Mouse (Mus musculus) lung, adult 2 months (tissue): Measurements from ENCODE around the gene Chordc1. TPM values are rescaled to one million over a fixed set of nuclear protein-coding genes. Genes with fewer than 3 reads are reported as not detected.
A peak's percentile ranks its signal among the peaks of the same experiment; 100 is the strongest.
"Not testable (repeated sequence)": the region's sequence is repeated elsewhere in the genome, so short reads cannot be mapped to it uniquely, and the experiment has no call there.

Source experiments
- DNase-seq: peaks from one replicate; pipeline ENCODE4 v3.0.0; 2022
- H3K4me1 ChIP-seq: fragments of 200-500 bp; 2 replicates; pipeline ENCODE4 v1.6.1; 2011; ENCODE audit warnings: low read length; ENCODE audit not compliant: control insufficient read depth, insufficient read depth
- H3K4me3 ChIP-seq: fragments of 200-500 bp; replicated peaks from 2 replicates; pipeline ENCODE3; 2011; ENCODE audit warnings: low read depth, mild to moderate bottlenecking, control low read depth, low read length; ENCODE audit errors: extremely low read depth
- CTCF ChIP-seq: fragments of 200-500 bp; IDR thresholded peaks from 2 replicates; pipeline ENCODE4 v1.5.1; 2011; ENCODE audit warnings: mild to moderate bottlenecking, low read length, control low read depth; ENCODE audit not compliant: insufficient read depth
- POLR2A ChIP-seq: fragments of 200-500 bp; IDR thresholded peaks from 2 replicates; pipeline ENCODE4 v1.6.1; 2011; ENCODE audit warnings: low read depth, mild to moderate bottlenecking, control low read depth, low read length, borderline replicate concordance; ENCODE audit errors: extremely low read depth
- WGBS: fragments of 180-500 bp; shearing (Covaris S2); methylation state at CpG from one replicate; pipeline ENCODE4 v1.1.7; 2018; 5-methylcytosine and 5-hydroxymethylcytosine counted together
- polyA plus RNA-seq: library from polyadenylated mRNA; depleted of rRNA; stranded (reverse); fragments of >200 nt; gene quantifications from 2 replicates; pipeline ENCODE4 v1.2.3, GENCODE M21; 2012; rRNA removed

Chordc1 gene
- 22.4 and 24.6 TPM in 2 replicates for polyA plus RNA-seq

DNA sequence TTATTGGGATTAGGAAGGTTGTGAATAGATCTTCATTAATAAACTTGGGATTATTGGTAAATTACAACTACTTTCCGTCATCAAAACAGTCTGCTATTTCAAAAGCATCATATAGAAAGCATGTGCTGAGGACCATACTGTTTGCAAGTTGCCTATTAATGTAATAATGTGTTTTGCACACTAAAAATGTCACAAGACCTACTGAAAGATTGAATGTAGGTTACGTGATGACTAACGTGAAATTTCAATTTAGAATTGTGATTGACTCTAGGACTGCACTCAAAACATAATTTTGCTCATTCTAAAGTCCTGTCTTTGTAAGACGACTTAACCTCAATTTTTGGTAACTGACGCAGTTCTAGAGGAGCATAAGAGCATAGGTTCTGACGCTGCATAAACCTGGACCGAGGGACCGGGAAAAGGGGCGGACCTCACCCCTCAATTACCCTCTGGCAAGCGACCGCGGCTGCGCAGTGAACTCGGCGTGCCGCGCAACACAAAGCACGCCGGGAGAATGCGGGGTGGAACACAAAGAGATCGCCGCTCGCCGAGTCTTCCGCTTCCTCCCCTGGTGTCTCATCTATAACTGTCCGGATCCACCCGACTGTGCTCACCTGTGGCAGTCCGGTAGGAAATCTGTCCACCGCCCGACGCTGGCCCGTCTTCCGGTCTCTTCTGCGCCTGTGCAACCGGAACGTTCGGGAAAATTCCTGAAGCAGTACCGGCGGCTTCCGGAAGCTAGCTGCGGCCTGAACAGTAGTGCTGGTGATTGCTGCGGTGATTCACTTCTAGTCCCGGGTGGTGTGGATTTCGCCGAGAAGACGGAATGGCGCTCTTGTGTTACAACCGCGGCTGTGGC is at the start of gene Chordc1:
Chordc1 (plus strand) TSS at position 555 of the 859 bp plus-strand sequence.
- WGBS = 3% methylated on average over 49 of the region's 49 CpGs
- TF ChIP-seq CTCF (no peak), POLR2A (peak; percentile 79; the same call in 1 of the 2 replicates)
- peaks cover 3% of the 10 kb centered on the region; the same call in 1 of the 2 replicates for H3K4me1 ChIP-seq
- peak within 1 kb of the TSS; percentile 95 for H3K4me3 ChIP-seq
- peak; percentile 93 for DNase-seq

DNA sequence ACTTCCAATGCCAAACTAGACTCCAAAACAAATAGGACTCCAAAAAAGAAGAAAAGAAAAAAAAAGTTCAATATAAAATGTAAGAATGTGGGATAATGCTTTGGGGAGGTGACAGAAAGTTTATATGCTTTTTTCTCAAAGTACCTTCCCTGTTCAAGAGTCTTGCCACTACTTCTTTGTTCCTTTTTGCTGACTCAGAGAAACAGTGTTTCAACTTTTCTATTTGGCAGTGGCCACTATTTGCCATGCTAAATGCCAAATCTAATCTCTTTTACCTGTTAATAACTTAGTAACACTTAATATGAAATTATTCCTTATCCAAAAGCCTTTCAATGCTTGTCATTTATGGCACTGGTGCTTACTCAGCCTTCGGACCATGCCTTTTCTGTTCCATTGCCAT is 16.0 kb upstream of the Chordc1 start:
- no peak for DNase-seq
- TF ChIP-seq POLR2A (no peak), CTCF (no peak)

DNA sequence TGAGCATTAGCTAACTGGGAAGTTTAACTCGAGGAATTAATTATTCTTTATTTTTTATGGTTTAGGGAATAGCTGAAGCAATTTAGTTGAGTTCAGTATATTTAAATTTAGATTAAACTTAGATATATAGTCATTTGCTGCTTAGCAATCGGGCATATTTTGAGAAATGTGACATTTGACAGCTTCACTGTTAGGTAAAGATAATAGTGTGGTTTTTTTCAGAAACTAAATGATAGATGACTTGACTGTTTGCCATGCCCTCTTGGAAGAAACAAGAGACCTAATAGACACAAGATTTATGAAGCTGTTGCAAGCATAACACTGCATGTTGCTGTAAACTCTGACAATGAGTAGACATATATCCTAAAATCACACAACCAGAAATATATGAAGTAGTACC is 15.1 kb upstream of the Chordc1 start:
- Histone ChIP-seq H3K4me1 (no peaks in the 10 kb centered on the region), H3K4me3 (no peak overlapping the region)
- no peak for TF ChIP-seq POLR2A
- no peak for TF ChIP-seq CTCF
- DNase-seq = no peak
- WGBS = 42% methylated on average over 2 of the region's 2 CpGs

More for the DNA sequence above, 16.0 kb upstream of the Chordc1 start:
- no peaks in the 10 kb centered on the region for H3K4me1 ChIP-seq
- no peak overlapping the region for H3K4me3 ChIP-seq
- 95% methylated on average over 1 of the region's 1 CpGs for WGBS

DNA sequence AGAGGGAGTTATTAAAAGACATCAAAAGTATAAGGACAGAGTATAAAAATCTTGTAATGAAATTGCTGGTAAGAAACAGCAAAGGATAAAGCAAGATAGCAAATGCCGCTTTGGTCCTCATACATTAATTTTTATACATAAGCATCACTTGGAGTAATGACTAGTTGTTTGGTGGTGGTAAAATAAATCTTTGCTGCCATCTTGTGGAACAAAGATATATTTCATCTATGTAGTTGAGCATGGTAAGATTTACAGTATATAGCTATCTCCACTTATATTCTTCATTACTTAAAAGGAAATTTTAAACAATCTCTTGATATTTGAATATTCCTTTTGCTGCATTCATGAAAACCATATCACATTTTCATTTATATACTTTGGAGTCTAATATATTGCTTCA is 14.4 kb upstream of the Chordc1 start:
- no peaks in the 10 kb centered on the region for H3K4me1 ChIP-seq
- 33% methylated on average over 1 of the region's 1 CpGs for WGBS
- no peak overlapping the region for H3K4me3 ChIP-seq
- TF ChIP-seq CTCF = no peak
- TF ChIP-seq POLR2A = no peak
- no peak for DNase-seq

DNA sequence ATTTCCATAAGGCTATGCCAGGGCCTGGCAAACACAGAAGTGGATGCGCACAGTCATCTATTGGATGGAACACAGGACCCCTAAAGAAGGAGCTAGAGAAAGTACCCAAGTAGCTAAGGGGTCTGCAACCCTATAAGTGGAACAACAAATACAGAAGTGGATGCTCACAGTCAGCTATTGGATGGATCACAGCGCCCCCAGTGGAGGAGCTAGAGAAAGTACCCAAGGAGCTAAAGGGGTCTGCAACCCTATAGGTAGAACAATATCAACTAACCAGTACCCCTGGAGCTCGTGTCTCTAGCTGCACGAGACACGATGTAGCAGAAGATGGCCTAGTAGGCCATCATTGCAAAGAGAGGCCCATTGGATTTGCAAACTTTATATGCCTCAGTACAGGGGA is 13.2 kb upstream of the Chordc1 start:
- not testable (repeated sequence) for H3K4me1 ChIP-seq, DNase-seq, H3K4me3 ChIP-seq
- 30% methylated on average over 5 of the region's 5 CpGs for WGBS

DNA sequence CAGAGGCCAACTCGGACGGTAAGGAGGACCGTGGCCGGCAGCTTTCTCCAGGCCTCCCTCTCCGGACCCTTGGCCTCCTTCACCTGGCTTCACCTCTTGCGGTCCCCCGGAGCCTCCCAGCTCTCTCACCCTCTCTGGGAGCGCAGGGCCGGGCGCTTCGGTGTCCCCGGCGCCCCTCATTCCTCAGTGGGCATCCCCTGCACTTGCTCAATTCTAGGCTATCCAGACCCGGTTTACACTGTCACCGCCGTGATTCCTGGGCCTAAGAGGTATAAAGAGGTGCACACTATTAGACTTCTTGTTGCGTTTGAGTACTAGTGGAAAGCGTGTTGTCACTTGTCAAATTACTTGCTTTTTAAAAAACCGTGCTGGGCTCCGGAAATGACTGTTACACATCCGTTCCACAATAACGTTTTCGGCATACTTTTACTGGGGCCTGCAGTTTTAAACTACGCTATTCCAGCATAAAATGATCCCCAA is 558 bp downstream of the Chordc1 start:
- no peak for DNase-seq
- WGBS = under 1% methylated on average over 24 of the region's 24 CpGs
- peak overlapping the region; percentile 95 for H3K4me3 ChIP-seq
- TF ChIP-seq POLR2A (no peak), CTCF (no peak)
- H3K4me1 ChIP-seq = peaks cover 3% of the 10 kb centered on the region; the same call in 1 of the 2 replicates

DNA sequence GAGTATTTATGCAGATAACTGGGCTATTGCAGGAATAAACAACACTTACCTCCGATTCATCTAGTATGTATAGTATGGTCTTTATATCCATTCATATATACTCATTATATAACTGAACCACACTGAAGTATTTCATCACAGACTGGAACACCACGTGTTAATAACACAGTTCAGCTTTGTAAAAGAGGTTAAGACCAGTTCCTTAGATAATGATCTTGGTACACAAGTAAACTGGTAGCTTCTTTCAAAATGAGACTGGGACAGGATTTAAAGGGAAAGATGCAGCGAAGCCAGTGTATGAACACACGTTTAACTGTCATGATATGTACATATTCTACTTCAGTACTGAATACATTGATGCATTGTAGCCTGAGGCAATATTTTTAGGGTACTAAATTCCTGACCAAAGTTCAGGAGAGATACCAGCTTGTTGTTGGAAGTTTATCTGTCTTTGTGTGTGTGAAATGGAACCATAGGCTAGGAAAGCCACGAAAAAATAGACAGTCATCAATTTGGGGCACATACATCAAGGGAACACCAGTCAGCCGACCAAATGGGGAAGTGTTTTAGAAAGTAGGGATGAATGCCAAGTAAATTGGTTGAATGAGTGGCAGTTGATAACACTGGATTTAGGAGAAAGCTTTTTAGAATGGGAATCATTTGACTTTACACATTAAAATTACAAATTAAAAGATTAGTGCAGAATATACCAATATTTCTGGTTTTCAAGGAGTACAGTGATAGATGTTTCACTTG is 1.3 kb downstream of the Chordc1 start:
- peaks cover 3% of the 10 kb centered on the region; the same call in 1 of the 2 replicates for H3K4me1 ChIP-seq
- peak overlapping the region; percentile 95 for H3K4me3 ChIP-seq
- WGBS = 20% methylated on average over 6 of the region's 6 CpGs
- TF ChIP-seq POLR2A = no peak
- no peak for TF ChIP-seq CTCF
- no peak for DNase-seq

DNA sequence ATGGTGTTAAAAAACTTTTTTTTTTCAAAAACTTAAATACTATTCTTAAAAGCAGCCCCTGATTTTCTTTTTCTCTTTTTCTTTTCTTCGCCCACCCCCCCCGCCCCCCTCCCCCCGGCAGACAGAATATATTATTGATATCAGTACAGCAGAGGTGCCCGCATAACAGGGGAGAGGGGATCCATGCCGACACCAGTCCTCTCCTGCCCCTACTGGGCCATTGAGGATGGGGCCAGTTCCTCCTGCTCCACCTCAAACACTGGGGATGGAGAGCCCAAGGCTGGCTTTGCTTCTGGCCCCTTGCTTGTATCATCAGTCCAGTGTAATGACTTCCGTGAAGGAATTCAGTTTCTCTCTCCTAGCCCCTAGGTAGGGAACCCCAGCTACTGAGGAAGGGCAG is 6.4 kb downstream of the Chordc1 start:
- Histone ChIP-seq H3K4me1 (peaks cover 2% of the 10 kb centered on the region; the same call in 1 of the 2 replicates), H3K4me3 (no peak overlapping the region)
- no peak for DNase-seq
- TF ChIP-seq CTCF = no peak
- no peak for TF ChIP-seq POLR2A
- 90% methylated on average over 6 of the region's 6 CpGs for WGBS

DNA sequence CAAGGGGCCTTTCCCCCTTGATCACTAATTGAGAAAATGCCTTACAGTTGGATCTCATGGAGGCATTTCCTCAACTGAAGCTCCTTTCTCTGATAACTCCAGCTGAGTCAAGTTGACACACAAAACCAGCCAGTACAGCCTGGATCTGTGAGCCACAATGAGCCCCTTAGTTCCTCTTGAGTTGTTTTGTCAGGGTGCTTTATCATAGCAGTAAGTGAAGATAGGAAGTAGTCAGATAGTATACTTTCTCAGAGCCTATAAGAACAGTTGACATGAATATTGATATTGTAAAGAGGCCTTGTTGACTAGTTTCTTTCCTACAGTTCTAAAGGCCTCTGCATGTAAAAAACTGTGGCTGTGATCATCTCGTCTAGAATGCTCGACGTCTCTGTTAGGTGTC is 28.1 kb downstream of the Chordc1 start:
- no peak for TF ChIP-seq CTCF
- no peak for TF ChIP-seq POLR2A
- Histone ChIP-seq H3K4me3 (no peak overlapping the region), H3K4me1 (no peaks in the 10 kb centered on the region)
- 91% methylated on average over 3 of the region's 3 CpGs for WGBS
- DNase-seq = no peak

Other genes with a start within 250 kb of the Chordc1 start
- gene Naalad2, start 110.9 kb downstream of the Chordc1 start, polyA plus RNA-seq = 1.1 and 1.5 TPM in 2 replicates
- not detected in 2 replicates for gene Ubtfl1, start 112.3 kb downstream of the Chordc1 start, polyA plus RNA-seq
- gene Mbd3l2, start 138.5 kb downstream of the Chordc1 start, polyA plus RNA-seq = not detected in 2 replicates
- gene Zfp558, start 186.1 kb downstream of the Chordc1 start, polyA plus RNA-seq = 0.10 and 0.62 TPM in 2 replicates
- not detected in 2 replicates for gene Mbd3l1, start 186.2 kb downstream of the Chordc1 start, polyA plus RNA-seq